Mouse (Mus musculus): ENCODE measurements at regions not wholly inside any gene's neighbourhood (a gene's known extent, or its start where the extent isn't known, plus 50 kb on each side); places are given as distances from the start of the nearest gene placed in this dataset.

- H3K4me3 ChIP-seq (ENCODE audit: low read length) = no peak overlapping the region
- H3K9me3 ChIP-seq (ENCODE audit: control insufficient read depth, low read length) = no peaks in the 10 kb centered on the region
- ATAC-seq = no peak
- 53% methylated on average over 3 of the region's 3 CpGs for WGBS
- no peak overlapping the region for H3K9ac ChIP-seq (ENCODE audit: low read depth, low read length)
- no peaks in the 10 kb centered on the region for H3K27me3 ChIP-seq (replicated peaks; ENCODE audit: control insufficient read depth, insufficient read depth, low read length)
- H3K4me2 ChIP-seq (ENCODE audit: low read length) = no peak overlapping the region
- no peaks in the 10 kb centered on the region for H3K36me3 ChIP-seq (ENCODE audit: control insufficient read depth, insufficient read depth, low read length)
- H3K27ac ChIP-seq (ENCODE audit: low read depth, low read length) = no peak overlapping the region
- peaks cover 7% of the 10 kb centered on the region for H3K4me1 ChIP-seq (ENCODE audit: control insufficient read depth, insufficient read depth, low read depth, low read length)
Measured at GRCm38 (mm10) chr13:6157029-6157428, 295.7 kb downstream of the Klf6 start.

- H3K9ac ChIP-seq (ENCODE audit: low read depth, low read length) = no peak overlapping the region
- 10% methylated on average over 4 of the region's 4 CpGs for WGBS
- ATAC-seq = peak; percentile 74
- no peak overlapping the region for H3K4me2 ChIP-seq (ENCODE audit: low read length)
- no peak overlapping the region for H3K27ac ChIP-seq (ENCODE audit: low read depth, low read length)
- no peaks in the 10 kb centered on the region for H3K27me3 ChIP-seq (replicated peaks; ENCODE audit: control insufficient read depth, insufficient read depth, low read length)
- no peaks in the 10 kb centered on the region for H3K36me3 ChIP-seq (ENCODE audit: control insufficient read depth, insufficient read depth, low read length)
- H3K4me3 ChIP-seq (ENCODE audit: low read length) = no peak overlapping the region
- H3K9me3 ChIP-seq (ENCODE audit: control insufficient read depth, low read length) = no peaks in the 10 kb centered on the region
- H3K4me1 ChIP-seq (ENCODE audit: control insufficient read depth, insufficient read depth, low read depth, low read length) = peaks cover 7% of the 10 kb centered on the region
Measured at GRCm38 (mm10) chr13:6157946-6158345, 296.7 kb downstream of the Klf6 start.

DNA sequence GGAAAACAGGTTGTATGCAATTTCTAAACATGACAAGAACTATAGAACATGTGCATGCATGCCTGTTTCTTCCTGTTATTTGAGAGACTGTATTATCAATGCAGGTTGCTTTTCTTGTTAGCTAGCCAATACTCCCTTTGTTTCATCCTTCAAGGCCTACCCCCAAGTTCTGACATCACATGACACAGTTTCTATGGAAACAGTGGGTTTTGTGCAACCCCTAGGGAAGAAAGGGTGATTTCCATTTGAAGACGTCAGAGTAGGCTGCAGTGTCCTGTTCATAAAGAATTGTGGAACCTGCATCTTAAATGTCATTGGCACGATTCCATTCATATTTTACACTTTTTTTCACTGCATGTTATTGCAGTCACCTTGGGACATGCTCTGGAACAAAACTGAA is 298.1 kb downstream of the Klf6 start:
- no peaks in the 10 kb centered on the region for H3K36me3 ChIP-seq (ENCODE audit: control insufficient read depth, insufficient read depth, low read length)
- 18% methylated on average over 2 of the region's 2 CpGs for WGBS
- H3K27ac ChIP-seq (ENCODE audit: low read depth, low read length) = no peak overlapping the region
- H3K4me2 ChIP-seq (ENCODE audit: low read length) = no peak overlapping the region
- H3K9ac ChIP-seq (ENCODE audit: low read depth, low read length) = no peak overlapping the region
- peaks cover 7% of the 10 kb centered on the region for H3K4me1 ChIP-seq (ENCODE audit: control insufficient read depth, insufficient read depth, low read depth, low read length)
- no peaks in the 10 kb centered on the region for H3K9me3 ChIP-seq (ENCODE audit: control insufficient read depth, low read length)
- H3K4me3 ChIP-seq (ENCODE audit: low read length) = no peak overlapping the region
- H3K27me3 ChIP-seq (replicated peaks; ENCODE audit: control insufficient read depth, insufficient read depth, low read length) = no peaks in the 10 kb centered on the region
- ATAC-seq = peak; percentile 67

DNA sequence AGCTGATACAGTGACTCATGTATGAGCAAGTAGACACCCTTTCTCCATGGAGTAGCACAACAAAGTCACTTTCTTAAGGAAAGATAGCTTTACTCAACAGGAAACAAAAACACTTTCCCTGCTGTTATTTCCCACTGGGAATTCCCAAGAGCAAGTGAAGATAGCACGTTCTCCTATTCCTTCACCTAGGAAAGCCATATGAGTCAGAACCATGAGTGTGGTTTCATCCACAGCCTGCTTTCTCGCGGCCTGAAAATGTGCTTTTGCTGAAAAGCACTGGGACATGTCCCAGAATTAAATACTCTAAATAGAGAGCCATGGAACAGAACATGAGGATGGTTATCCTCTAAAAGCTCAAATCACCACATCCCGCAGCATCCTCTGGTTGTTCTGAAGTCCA is 304.6 kb downstream of the Klf6 start:
- 89% methylated on average over 4 of the region's 4 CpGs for WGBS

GRCm38 (mm10) chr13:6167055-6167761 is 305.9 kb downstream of the Klf6 start:
- ATAC-seq = peak; percentile 64; the same call in 1 of the 2 replicates
- Histone ChIP-seq H3K9me3 (ENCODE audit: control insufficient read depth, low read length) (no peaks in the 10 kb centered on the region), H3K27ac (ENCODE audit: low read depth, low read length) (no peak overlapping the region), H3K4me3 (ENCODE audit: low read length) (no peak overlapping the region), H3K4me2 (ENCODE audit: low read length) (no peak overlapping the region), H3K9ac (ENCODE audit: low read depth, low read length) (no peak overlapping the region), H3K4me1 (ENCODE audit: control insufficient read depth, insufficient read depth, low read depth, low read length) (no peaks in the 10 kb centered on the region), H3K36me3 (ENCODE audit: control insufficient read depth, insufficient read depth, low read length) (no peaks in the 10 kb centered on the region), H3K27me3 (replicated peaks; ENCODE audit: control insufficient read depth, insufficient read depth, low read length) (no peaks in the 10 kb centered on the region)
- 90% methylated on average over 1 of the region's 1 CpGs for WGBS

More for the DNA sequence above, 304.6 kb downstream of the Klf6 start:
- Histone ChIP-seq H3K27ac (ENCODE audit: low read depth, low read length) (no peak overlapping the region), H3K9me3 (ENCODE audit: control insufficient read depth, low read length) (no peaks in the 10 kb centered on the region), H3K4me2 (ENCODE audit: low read length) (no peak overlapping the region), H3K27me3 (replicated peaks; ENCODE audit: control insufficient read depth, insufficient read depth, low read length) (no peaks in the 10 kb centered on the region), H3K4me3 (ENCODE audit: low read length) (no peak overlapping the region), H3K9ac (ENCODE audit: low read depth, low read length) (no peak overlapping the region), H3K4me1 (ENCODE audit: control insufficient read depth, insufficient read depth, low read depth, low read length) (no peaks in the 10 kb centered on the region), H3K36me3 (ENCODE audit: control insufficient read depth, insufficient read depth, low read length) (no peaks in the 10 kb centered on the region)
- no peak for ATAC-seq

DNA sequence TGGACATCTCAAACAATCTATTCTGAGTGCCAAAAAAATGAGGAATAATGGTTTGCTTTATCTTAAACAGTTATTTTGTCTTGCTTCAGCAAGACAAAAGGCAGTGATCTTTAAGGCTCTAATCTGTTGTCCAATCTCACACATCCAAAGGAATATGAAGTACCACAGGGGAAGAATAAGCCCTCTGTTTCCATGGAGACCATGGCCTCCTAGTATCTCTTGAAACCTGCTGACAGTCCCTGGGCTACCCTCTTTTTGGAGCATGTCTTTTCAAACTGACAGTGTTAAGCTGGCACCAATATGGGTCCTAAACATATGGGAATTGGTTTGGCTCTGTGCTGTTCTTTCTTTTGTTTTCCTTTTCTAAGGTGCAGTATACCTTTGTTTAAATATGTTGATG is 311.8 kb downstream of the Klf6 start:
- H3K9me3 ChIP-seq (ENCODE audit: control insufficient read depth, low read length) = no peaks in the 10 kb centered on the region
- H3K4me3 ChIP-seq (ENCODE audit: low read length) = no peak overlapping the region
- H3K9ac ChIP-seq (ENCODE audit: low read depth, low read length) = no peak overlapping the region
- H3K4me1 ChIP-seq (ENCODE audit: control insufficient read depth, insufficient read depth, low read depth, low read length) = no peaks in the 10 kb centered on the region
- no peaks in the 10 kb centered on the region for H3K27me3 ChIP-seq (replicated peaks; ENCODE audit: control insufficient read depth, insufficient read depth, low read length)
- H3K4me2 ChIP-seq (ENCODE audit: low read length) = no peak overlapping the region
- H3K36me3 ChIP-seq (ENCODE audit: control insufficient read depth, insufficient read depth, low read length) = no peaks in the 10 kb centered on the region
- no peak for ATAC-seq
- no peak overlapping the region for H3K27ac ChIP-seq (ENCODE audit: low read depth, low read length)

GRCm38 (mm10) chr13:6178362-6179070 is 317.2 kb downstream of the Klf6 start:
- WGBS = 61% methylated on average over 9 of the region's 9 CpGs
- no peak overlapping the region for H3K4me2 ChIP-seq (ENCODE audit: low read length)
- no peak overlapping the region for H3K4me3 ChIP-seq (ENCODE audit: low read length)
- H3K27me3 ChIP-seq (replicated peaks; ENCODE audit: control insufficient read depth, insufficient read depth, low read length) = no peaks in the 10 kb centered on the region
- H3K9ac ChIP-seq (ENCODE audit: low read depth, low read length) = no peak overlapping the region
- no peak for ATAC-seq
- H3K27ac ChIP-seq (ENCODE audit: low read depth, low read length) = no peak overlapping the region
- no peaks in the 10 kb centered on the region for H3K36me3 ChIP-seq (ENCODE audit: control insufficient read depth, insufficient read depth, low read length)
- H3K9me3 ChIP-seq (ENCODE audit: control insufficient read depth, low read length) = no peaks in the 10 kb centered on the region
- H3K4me1 ChIP-seq (ENCODE audit: control insufficient read depth, insufficient read depth, low read depth, low read length) = no peaks in the 10 kb centered on the region

- peaks cover 6% of the 10 kb centered on the region; the same call in 1 of the 2 replicates for H3K4me1 ChIP-seq (ENCODE audit: control insufficient read depth, insufficient read depth, low read depth, low read length)
- H3K36me3 ChIP-seq (ENCODE audit: control insufficient read depth, insufficient read depth, low read length) = no peaks in the 10 kb centered on the region
- H3K9me3 ChIP-seq (ENCODE audit: control insufficient read depth, low read length) = no peaks in the 10 kb centered on the region
- no peak overlapping the region for H3K4me2 ChIP-seq (ENCODE audit: low read length)
- no peak overlapping the region for H3K4me3 ChIP-seq (ENCODE audit: low read length)
- no peak overlapping the region for H3K9ac ChIP-seq (ENCODE audit: low read depth, low read length)
- ATAC-seq = 0 out of 2 replicates have a peak, but pooled peaks have one; percentile 40
- no peak overlapping the region for H3K27ac ChIP-seq (ENCODE audit: low read depth, low read length)
- no peaks in the 10 kb centered on the region for H3K27me3 ChIP-seq (replicated peaks; ENCODE audit: control insufficient read depth, insufficient read depth, low read length)
- 60% methylated on average over 3 of the region's 3 CpGs for WGBS
Measured at GRCm38 (mm10) chr13:6189133-6189532, 327.9 kb downstream of the Klf6 start.

- 41% methylated on average over 7 of the region's 7 CpGs for WGBS
- Histone ChIP-seq H3K9ac (ENCODE audit: low read depth, low read length) (no peak overlapping the region), H3K4me1 (ENCODE audit: control insufficient read depth, insufficient read depth, low read depth, low read length) (peaks cover 8% of the 10 kb centered on the region; the same call in 1 of the 2 replicates), H3K27ac (ENCODE audit: low read depth, low read length) (no peak overlapping the region), H3K9me3 (ENCODE audit: control insufficient read depth, low read length) (no peaks in the 10 kb centered on the region), H3K27me3 (replicated peaks; ENCODE audit: control insufficient read depth, insufficient read depth, low read length) (no peaks in the 10 kb centered on the region), H3K36me3 (ENCODE audit: control insufficient read depth, insufficient read depth, low read length) (no peaks in the 10 kb centered on the region), H3K4me2 (ENCODE audit: low read length) (no peak overlapping the region), H3K4me3 (ENCODE audit: low read length) (no peak overlapping the region)
- peak; percentile 43; the same call in 1 of the 2 replicates for ATAC-seq
Measured at GRCm38 (mm10) chr13:6189566-6189965, 328.3 kb downstream of the Klf6 start.
